Mouse (Mus musculus): Measurements from ENCODE around the gene Rnf182.

DNA sequence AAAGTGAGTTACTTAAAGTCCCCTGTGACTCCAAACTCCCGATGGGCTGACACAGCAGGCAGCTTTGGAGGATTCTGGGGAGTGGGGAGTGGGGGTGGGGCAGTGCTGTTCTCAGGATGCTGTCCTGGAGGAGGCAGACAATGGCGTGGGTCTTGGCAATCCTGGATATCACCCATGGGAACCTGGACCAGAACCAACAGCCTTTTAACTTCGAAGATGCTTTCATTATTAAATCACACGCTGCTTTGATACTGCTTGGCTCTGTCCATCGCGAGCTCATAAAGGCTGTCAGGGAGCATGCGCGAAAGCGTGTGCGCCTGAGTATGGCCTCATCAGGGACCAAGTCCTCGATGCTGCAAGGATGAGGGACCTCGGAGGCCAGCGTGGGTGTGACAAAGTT is 12.5 kb upstream of the Rnf182 start:
- TF ChIP-seq CTCF (IDR thresholded peaks at IDR 0.05; ENCODE audit: low read depth) (no peak), EP300 (IDR thresholded peaks at IDR 0.05; ENCODE audit: low read depth) (no peak)
